Mouse (Mus musculus) C2C12 (cell line): ENCODE data around the gene Smim24. TPM values are rescaled to one million over a fixed set of nuclear protein-coding genes. Genes with fewer than 3 reads are reported as not detected.

Source experiments
- H3K27me3 ChIP-seq: one replicate; pipeline ENCODE4 v1.6.1; 2011; ENCODE audit not compliant: control insufficient read depth, insufficient read depth, insufficient read length
- H3K36me3 ChIP-seq: one replicate; pipeline ENCODE4 v1.6.1; 2011; ENCODE audit not compliant: control insufficient read depth, insufficient read depth
- H3K4me3 ChIP-seq: one replicate; pipeline ENCODE4 v1.5.1; 2011; ENCODE audit warnings: mild to moderate bottlenecking, control low read depth; ENCODE audit not compliant: poor library complexity, insufficient read depth, severe bottlenecking
- H3K79me2 ChIP-seq: one replicate; pipeline ENCODE4 v1.6.1; 2011; ENCODE audit not compliant: control insufficient read depth, insufficient read depth
- H3K79me3 ChIP-seq: one replicate; pipeline ENCODE4 v1.6.1; 2011; ENCODE audit warnings: low read depth, control low read depth
- H3ac ChIP-seq: one replicate; pipeline ENCODE3; 2011; ENCODE audit warnings: low read depth; ENCODE audit not compliant: control insufficient read depth, insufficient read length
- CEBPB ChIP-seq: IDR thresholded peaks from one replicate; pipeline ENCODE4 v1.6.1; 2011; ENCODE audit warnings: low read depth, mild to moderate bottlenecking, control low read depth, moderate library complexity
- CTCF ChIP-seq: IDR thresholded peaks from one replicate; pipeline ENCODE4 v1.5.1; 2011; ENCODE audit not compliant: control insufficient read depth, insufficient read depth, insufficient read length
- FOSL1 ChIP-seq: IDR thresholded peaks from one replicate; pipeline ENCODE4 v1.8.0; 2011; ENCODE audit warnings: mild to moderate bottlenecking, low read length; ENCODE audit not compliant: poor library complexity, insufficient read depth, severe bottlenecking
- MAX ChIP-seq: IDR thresholded peaks from one replicate; pipeline ENCODE4 v1.6.1; 2011; ENCODE audit warnings: mild to moderate bottlenecking, control low read depth
- MYOD1 ChIP-seq: IDR thresholded peaks from one replicate; pipeline ENCODE4 v1.6.1; 2011; ENCODE audit warnings: low read depth; ENCODE audit not compliant: control insufficient read depth, insufficient read length
- MYOG ChIP-seq: IDR thresholded peaks from one replicate; pipeline ENCODE4 v1.6.1; 2011; ENCODE audit not compliant: control insufficient read depth, insufficient read length; ENCODE audit errors: extremely low read depth
- USF1 ChIP-seq: IDR thresholded peaks from one replicate; pipeline ENCODE4 v1.6.1; 2011; ENCODE audit warnings: low read depth, mild to moderate bottlenecking, control low read depth, moderate library complexity
- polyA plus RNA-seq: library from polyadenylated mRNA; unstranded; fragments of >200 nt; fragmentation: generic; extraction: Trizol; gene quantifications from one replicate; pipeline ENCODE4 v1.2.1, GENCODE M21; 2012; ENCODE audit warnings: missing spikeins

Gene Smim24
- polyA plus RNA-seq, 1 experiment, result 0.32 TPM

DNA sequence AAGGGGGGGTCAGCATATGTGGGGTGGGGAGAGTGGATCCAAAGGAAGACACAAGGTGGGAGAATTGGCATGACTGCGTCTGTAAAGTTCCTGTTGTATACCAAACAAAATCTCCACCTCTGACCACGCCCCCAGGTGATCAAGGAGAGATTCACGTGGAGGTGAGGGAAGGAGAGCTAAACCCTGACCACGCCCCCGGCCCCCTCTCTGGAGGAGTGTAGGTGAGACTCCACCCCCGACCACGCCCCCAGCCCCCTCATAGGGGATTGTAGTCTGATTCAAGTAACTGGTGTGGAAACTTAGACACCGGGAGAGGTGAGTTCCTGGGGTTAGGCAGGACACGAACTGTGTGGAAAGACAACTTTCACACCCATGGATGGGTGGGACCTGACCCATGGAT is 11.2 kb downstream of the Smim24 start:
- TF ChIP-seq CTCF, result no peak
- TF ChIP-seq MAX, result no peak
- TF ChIP-seq FOSL1, result no peak
- TF ChIP-seq CEBPB, result no peak
- no peak for TF ChIP-seq USF1
- TF ChIP-seq MYOD1, result no peak
- TF ChIP-seq MYOG, result no peak
- H3K27me3 ChIP-seq, result no peaks in the 10 kb centered on the region
- H3K4me3 ChIP-seq, result no peak overlapping the region
- H3K36me3 ChIP-seq, result peaks cover 90% of the 10 kb centered on the region
- H3K79me3 ChIP-seq, result peaks cover 20% of the 10 kb centered on the region
- no peak overlapping the region for H3ac ChIP-seq
- peaks cover 43% of the 10 kb centered on the region for H3K79me2 ChIP-seq

DNA sequence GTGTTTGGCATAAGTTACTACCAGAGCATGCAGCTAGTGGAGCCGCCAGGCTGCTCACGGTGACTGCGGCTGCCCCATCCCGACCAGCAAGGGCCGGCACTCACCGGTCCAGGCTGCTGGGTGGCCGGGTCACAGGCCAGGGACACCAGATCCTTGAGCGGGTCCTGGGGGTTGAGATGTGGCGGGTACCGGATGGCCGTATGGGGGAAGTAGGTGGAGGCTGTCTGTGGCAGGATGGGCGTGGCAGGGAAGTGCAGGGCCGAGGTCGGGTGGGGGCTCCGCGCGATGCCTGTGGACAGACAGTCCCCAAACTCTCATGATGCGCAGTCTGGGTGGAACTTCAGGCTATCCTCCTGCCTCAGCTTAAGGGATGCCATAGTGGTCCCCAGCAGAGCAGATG is 11.9 kb downstream of the Smim24 start:
- H3K4me3 ChIP-seq, result no peak overlapping the region
- TF ChIP-seq CEBPB (no peak), MAX (no peak), FOSL1 (no peak), CTCF (no peak), MYOG (no peak), USF1 (no peak), MYOD1 (no peak)
- H3K27me3 ChIP-seq, result no peaks in the 10 kb centered on the region
- H3ac ChIP-seq, result no peak overlapping the region
- peaks cover 48% of the 10 kb centered on the region for H3K79me2 ChIP-seq
- H3K79me3 ChIP-seq, result peaks cover 16% of the 10 kb centered on the region
- peaks cover 88% of the 10 kb centered on the region for H3K36me3 ChIP-seq

DNA sequence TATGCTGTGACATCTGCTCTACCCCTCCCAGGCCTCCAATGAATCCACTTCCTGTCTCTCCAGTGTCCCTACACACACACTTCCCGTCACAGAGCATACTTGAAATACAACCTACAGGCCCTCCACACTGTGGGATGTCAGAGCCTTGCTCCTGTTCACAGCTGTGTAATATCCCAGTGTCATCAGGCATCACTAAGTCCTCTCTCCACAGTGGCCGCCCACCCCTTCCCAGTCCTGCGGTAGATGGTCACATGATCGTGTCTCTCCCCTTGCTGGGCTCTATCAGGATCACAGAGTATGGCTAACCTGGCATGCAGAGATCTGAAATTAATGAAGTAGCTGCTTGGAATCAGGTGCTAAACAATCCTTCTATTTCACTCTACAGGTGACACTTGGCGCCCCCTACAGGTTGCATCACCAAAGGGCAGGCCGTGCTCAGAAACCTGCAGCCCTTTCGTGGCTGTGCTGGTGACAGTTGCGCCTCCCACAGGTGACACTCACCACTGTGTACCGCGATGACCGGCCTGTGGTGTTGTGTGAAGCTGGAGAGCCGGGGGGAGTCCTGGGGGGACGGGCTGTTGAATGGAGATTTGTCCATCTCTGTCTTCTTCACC is 12.8 kb downstream of the Smim24 start:
- peaks cover 21% of the 10 kb centered on the region for H3K79me3 ChIP-seq
- peaks cover 57% of the 10 kb centered on the region for H3K79me2 ChIP-seq
- no peak overlapping the region for H3ac ChIP-seq
- peaks cover 88% of the 10 kb centered on the region for H3K36me3 ChIP-seq
- no peak overlapping the region for H3K4me3 ChIP-seq
- peak; percentile 67 for TF ChIP-seq CTCF
- TF ChIP-seq MYOG, result no peak
- H3K27me3 ChIP-seq, result no peaks in the 10 kb centered on the region

- no peak overlapping the region for H3K4me3 ChIP-seq
- peak overlapping the region; percentile 15 for H3ac ChIP-seq
- H3K27me3 ChIP-seq, result no peaks in the 10 kb centered on the region
- peaks cover 86% of the 10 kb centered on the region for H3K36me3 ChIP-seq
- H3K79me2 ChIP-seq, result peaks cover 68% of the 10 kb centered on the region
- TF ChIP-seq FOSL1 (no peak), CEBPB (no peak), MAX (no peak), MYOD1 (no peak), CTCF (no peak), MYOG (no peak), USF1 (no peak)
- peaks cover 25% of the 10 kb centered on the region for H3K79me3 ChIP-seq
These were observed 13.9 kb downstream of the Smim24 start for GRCm38 (mm10) chr10:81406504-81407440.

DNA sequence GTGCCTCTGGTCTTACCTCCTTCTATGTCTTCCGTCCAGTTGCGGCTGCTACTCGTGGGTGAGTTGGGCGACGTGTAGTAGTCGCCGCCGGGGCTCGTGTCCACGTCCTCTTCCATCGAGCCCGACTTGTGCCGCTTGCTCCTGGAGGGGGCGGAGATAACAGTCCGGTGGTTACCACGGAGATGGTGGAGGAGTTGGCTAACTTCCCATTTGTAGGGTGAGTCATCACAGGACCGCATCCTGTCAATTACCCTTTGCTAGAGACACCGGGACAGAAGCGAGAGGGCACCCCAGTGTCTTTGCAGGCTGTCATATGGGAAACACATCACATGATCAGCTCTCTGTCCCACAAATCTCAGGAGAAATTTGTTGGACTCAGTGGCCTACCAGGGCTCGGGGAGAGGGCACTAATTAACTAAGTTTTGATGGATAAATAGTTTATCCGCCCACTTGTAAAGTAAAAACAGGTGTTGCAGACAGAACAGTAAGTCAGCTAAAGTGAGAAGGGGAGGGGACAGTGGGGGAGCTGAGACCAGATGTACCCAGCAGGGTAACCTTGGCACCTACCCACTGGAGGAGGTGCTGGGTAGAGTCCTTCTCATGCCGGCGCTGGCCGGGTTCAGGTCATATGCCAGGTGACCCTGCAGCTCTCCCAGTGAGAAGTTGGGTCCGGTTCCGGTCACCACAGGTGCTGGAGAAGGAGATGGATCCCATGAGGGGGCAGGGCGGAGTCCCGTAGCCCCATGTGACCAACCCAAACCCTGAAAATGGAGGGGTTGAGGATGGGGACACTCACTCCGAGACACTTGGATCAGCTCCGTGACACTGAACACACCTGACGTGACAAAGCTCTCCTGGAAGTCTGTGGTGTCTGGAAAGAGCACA is 14.9 kb downstream of the Smim24 start:
- H3K36me3 ChIP-seq, result peaks cover 85% of the 10 kb centered on the region
- peaks cover 70% of the 10 kb centered on the region for H3K79me2 ChIP-seq
- TF ChIP-seq MYOG (no peak), FOSL1 (peak; percentile 39), CEBPB (no peak), MYOD1 (no peak), CTCF (no peak), USF1 (peak; percentile 96), MAX (peak; percentile 39)
- H3K79me3 ChIP-seq, result peaks cover 25% of the 10 kb centered on the region
- H3ac ChIP-seq, result peak overlapping the region; percentile 15
- H3K27me3 ChIP-seq, result no peaks in the 10 kb centered on the region
- H3K4me3 ChIP-seq, result no peak overlapping the region
